Mouse (Mus musculus): ENCODE measurements around the gene Slc17a8.
A peak's percentile ranks its signal among the peaks of the same experiment; 100 is the strongest.

Gene Slc17a8

DNA sequence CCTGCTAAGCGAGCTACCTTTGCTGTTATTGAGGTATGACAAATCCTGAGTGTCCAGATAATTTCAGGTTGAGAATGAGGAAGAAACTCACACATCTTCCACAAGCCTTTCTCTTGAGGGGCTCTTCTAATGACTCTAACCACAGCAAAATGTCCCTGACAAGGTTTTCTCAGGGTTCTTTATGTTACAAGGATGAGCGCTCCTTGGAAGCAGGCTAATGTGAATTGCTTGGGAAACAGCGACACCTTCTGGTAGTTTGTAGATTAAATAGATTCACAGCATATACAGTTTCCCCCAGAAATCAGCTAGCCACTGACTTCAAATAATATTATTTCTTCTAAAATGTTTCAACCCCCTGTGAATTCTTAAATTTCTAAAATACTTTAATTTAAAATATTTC is 9.0 kb upstream of the Slc17a8 start:
- DNase-seq (ENCODE audit: low read depth, low spot score): peak; percentile 72
- no peaks in the 10 kb centered on the region for H3K27me3 ChIP-seq (ENCODE audit: control insufficient read depth, insufficient read depth, low read length, poor library complexity, severe bottlenecking)
- no peaks in the 10 kb centered on the region for H3K36me3 ChIP-seq (ENCODE audit: control insufficient read depth, insufficient read depth, low read length, poor library complexity, severe bottlenecking)

- H3K27me3 ChIP-seq (ENCODE audit: control insufficient read depth, insufficient read depth, low read length, poor library complexity, severe bottlenecking): no peaks in the 10 kb centered on the region
- DNase-seq (ENCODE audit: low read depth, low spot score): no peak
Observed at GRCm38 (mm10) chr10:89626714-89627113, 5.7 kb upstream of the Slc17a8 start.

GRCm38 (mm10) chr10:89624196-89624595 is 3.1 kb upstream of the Slc17a8 start:
- Histone ChIP-seq H3K27me3 (ENCODE audit: control insufficient read depth, insufficient read depth, low read length, poor library complexity, severe bottlenecking) (no peaks in the 10 kb centered on the region), H3K36me3 (ENCODE audit: control insufficient read depth, insufficient read depth, low read length, poor library complexity, severe bottlenecking) (no peaks in the 10 kb centered on the region)
- no peak for DNase-seq (ENCODE audit: low read depth, low spot score)

More at GRCm38 (mm10) chr10:89626714-89627113, 5.7 kb upstream of the Slc17a8 start:
- H3K36me3 ChIP-seq (ENCODE audit: control insufficient read depth, insufficient read depth, low read length, poor library complexity, severe bottlenecking): no peaks in the 10 kb centered on the region

DNA sequence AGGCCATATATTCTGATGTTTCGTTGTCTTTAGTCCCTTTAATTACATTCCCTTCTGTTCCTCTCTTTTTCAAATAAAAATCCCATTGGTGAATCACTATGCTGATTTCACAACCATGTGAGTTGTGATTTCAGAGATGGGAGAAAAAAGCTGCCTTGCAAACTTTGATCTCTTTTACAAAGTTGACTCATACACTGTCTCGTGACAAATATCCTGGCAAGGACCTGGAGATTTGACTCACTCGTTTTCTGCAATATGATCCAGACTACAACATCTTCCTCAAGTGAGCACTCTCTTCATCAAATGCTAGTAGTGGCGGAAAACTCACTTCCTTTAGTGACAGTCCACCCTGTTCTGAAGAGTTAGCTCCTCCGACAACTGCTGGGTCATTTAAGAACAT is 21.7 kb downstream of the Slc17a8 start:
- no peaks in the 10 kb centered on the region for H3K36me3 ChIP-seq (ENCODE audit: control insufficient read depth, insufficient read depth, low read length, poor library complexity, severe bottlenecking)
- no peaks in the 10 kb centered on the region for H3K27me3 ChIP-seq (ENCODE audit: control insufficient read depth, insufficient read depth, low read length, poor library complexity, severe bottlenecking)
- no peak for DNase-seq (ENCODE audit: low read depth, low spot score)

DNA sequence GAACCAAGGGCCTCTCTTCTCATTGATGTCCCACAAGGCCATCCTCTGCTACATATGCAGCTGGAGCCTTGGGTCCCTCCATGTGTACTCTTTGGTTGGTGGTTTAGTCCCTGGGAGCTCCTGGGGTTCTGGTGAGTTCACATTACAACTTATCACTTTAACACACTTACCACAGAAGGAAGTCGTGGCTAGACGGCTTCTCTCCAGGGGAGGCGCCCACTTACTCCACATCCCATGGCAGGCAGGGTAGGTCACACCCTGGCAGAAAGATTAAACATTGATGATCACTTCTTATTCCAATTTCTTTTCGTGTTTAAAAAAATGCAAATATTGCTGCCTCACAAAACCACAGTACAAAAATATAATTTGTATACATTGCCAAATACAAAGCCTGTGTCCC is 23.8 kb downstream of the Slc17a8 start:
- Histone ChIP-seq H3K36me3 (ENCODE audit: control insufficient read depth, insufficient read depth, low read length, poor library complexity, severe bottlenecking) (no peaks in the 10 kb centered on the region), H3K27me3 (ENCODE audit: control insufficient read depth, insufficient read depth, low read length, poor library complexity, severe bottlenecking) (no peaks in the 10 kb centered on the region)
- no peak for DNase-seq (ENCODE audit: low read depth, low spot score)

- H3K36me3 ChIP-seq (ENCODE audit: control insufficient read depth, insufficient read depth, low read length, poor library complexity, severe bottlenecking): no peaks in the 10 kb centered on the region
- no peak for DNase-seq (ENCODE audit: low read depth, low spot score)
- H3K27me3 ChIP-seq (ENCODE audit: control insufficient read depth, insufficient read depth, low read length, poor library complexity, severe bottlenecking): no peaks in the 10 kb centered on the region
Observed at GRCm38 (mm10) chr10:89595935-89596334, 25.1 kb downstream of the Slc17a8 start.

DNA sequence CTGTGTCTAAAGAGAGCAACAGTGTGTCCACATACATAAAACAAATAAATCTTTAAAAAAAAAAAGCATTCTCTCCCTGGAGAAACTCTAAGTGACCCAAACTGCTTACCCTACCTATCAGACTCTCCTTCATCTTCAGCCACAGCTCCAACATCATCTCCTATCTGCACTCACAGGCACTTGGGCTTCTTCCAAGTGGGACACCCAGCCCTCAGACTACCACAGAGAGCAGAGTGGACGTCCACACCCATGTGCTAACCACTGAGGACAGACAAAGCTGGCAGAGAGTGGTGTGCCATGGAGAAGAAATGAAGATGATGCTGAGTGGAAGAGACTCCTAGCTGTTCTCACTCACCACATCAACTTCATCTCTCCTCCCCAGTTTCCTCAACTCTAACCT is 25.5 kb downstream of the Slc17a8 start:
- no peak for DNase-seq (ENCODE audit: low read depth, low spot score)
- no peaks in the 10 kb centered on the region for H3K27me3 ChIP-seq (ENCODE audit: control insufficient read depth, insufficient read depth, low read length, poor library complexity, severe bottlenecking)
- no peaks in the 10 kb centered on the region for H3K36me3 ChIP-seq (ENCODE audit: control insufficient read depth, insufficient read depth, low read length, poor library complexity, severe bottlenecking)

DNA sequence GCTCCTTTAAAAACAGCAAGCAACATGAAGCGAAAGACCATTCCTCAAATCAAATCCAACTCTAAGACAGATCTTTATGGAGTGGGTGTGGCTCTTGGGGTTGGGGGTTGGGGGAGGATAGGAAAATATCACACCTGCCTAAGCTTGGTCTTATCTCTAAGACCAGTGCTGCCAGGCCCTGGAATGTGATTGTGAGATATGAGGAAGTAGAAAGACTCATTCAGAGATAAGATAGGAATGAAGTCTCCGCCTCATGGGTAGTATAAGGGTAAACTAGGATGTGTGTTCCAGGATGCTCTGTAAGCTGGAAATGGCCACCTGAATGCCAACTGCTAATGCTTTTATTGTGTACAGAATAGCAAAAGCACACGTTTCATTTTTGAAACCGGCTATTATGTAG is 26.7 kb downstream of the Slc17a8 start:
- H3K27me3 ChIP-seq (ENCODE audit: control insufficient read depth, insufficient read depth, low read length, poor library complexity, severe bottlenecking): no peaks in the 10 kb centered on the region
- H3K36me3 ChIP-seq (ENCODE audit: control insufficient read depth, insufficient read depth, low read length, poor library complexity, severe bottlenecking): no peaks in the 10 kb centered on the region
- no peak for DNase-seq (ENCODE audit: low read depth, low spot score)

- no peak for DNase-seq (ENCODE audit: low read depth, low spot score)
Observed at GRCm38 (mm10) chr10:89592797-89593196, 28.3 kb downstream of the Slc17a8 start.

DNA sequence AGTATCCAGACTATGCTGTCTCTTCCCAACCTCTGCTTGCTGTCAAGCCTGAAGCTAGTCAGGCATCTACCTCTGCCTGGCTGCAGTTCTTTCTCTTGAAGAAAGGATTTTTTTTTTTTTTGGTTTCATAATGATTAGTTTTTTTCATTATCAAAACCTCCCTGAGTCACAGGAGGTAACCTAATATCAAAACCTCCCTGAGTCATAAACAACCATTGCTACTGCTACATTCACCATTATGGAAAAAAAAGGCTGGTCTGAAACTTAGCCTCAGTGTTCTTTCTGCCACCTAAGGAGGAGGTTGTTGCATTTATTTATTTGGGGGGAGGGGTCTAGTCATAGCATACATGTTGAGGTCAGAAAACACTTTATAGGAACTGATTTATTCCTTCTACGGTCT is 31.2 kb downstream of the Slc17a8 start:
- Histone ChIP-seq H3K27me3 (ENCODE audit: control insufficient read depth, insufficient read depth, low read length, poor library complexity, severe bottlenecking) (no peaks in the 10 kb centered on the region), H3K36me3 (ENCODE audit: control insufficient read depth, insufficient read depth, low read length, poor library complexity, severe bottlenecking) (no peaks in the 10 kb centered on the region)
- DNase-seq (ENCODE audit: low read depth, low spot score): no peak

More at GRCm38 (mm10) chr10:89592797-89593196, 28.3 kb downstream of the Slc17a8 start:
- Histone ChIP-seq H3K36me3 (ENCODE audit: control insufficient read depth, insufficient read depth, low read length, poor library complexity, severe bottlenecking) (no peaks in the 10 kb centered on the region), H3K27me3 (ENCODE audit: control insufficient read depth, insufficient read depth, low read length, poor library complexity, severe bottlenecking) (no peaks in the 10 kb centered on the region)

- H3K36me3 ChIP-seq (ENCODE audit: control insufficient read depth, insufficient read depth, low read length, poor library complexity, severe bottlenecking): no peaks in the 10 kb centered on the region
- DNase-seq (ENCODE audit: low read depth, low spot score): no peak
- H3K27me3 ChIP-seq (ENCODE audit: control insufficient read depth, insufficient read depth, low read length, poor library complexity, severe bottlenecking): no peaks in the 10 kb centered on the region
Observed at GRCm38 (mm10) chr10:89588708-89589107, 32.3 kb downstream of the Slc17a8 start.

DNA sequence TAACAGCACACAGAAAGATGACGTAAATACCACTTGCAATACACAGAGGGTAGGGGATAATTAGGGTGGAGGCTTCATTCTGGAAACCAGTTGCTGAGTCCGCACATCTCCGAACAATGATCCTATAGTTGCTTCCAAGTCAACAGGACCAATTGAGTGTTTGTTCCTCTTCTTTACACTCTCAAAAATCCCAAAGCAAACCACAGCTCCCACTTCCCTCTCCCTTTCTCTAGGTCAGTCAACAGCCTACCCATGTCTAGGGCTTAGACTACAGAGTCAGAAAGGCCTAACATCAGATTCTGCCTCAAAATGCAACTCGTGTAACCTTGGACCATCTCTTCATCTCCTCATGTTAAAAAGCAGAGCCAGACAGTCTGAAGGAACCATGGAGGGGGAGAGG is 36.3 kb downstream of the Slc17a8 start:
- H3K27me3 ChIP-seq (ENCODE audit: control insufficient read depth, insufficient read depth, low read length, poor library complexity, severe bottlenecking): no peaks in the 10 kb centered on the region
- DNase-seq (ENCODE audit: low read depth, low spot score): no peak
- no peaks in the 10 kb centered on the region for H3K36me3 ChIP-seq (ENCODE audit: control insufficient read depth, insufficient read depth, low read length, poor library complexity, severe bottlenecking)

DNA sequence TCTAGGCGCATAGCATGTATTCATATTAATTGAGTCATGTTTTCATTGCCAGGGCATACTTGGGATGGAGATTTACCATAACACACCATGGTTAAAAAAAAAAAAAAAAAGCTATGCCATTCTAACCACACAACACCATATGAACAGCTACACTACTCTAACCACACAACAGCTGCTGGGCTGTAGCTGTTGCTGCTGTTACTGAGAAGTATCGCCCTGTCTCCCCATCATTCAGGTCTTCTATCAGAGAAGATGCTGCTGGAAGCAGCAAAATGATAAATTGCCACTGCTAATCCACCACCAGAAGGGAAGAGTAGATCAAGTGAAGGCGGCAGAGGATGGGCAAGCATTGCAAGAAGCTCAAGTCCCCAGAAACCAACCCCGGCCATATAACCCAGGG is 42.3 kb downstream of the Slc17a8 start:
- DNase-seq (ENCODE audit: low read depth, low spot score): no peak
- Histone ChIP-seq H3K27me3 (ENCODE audit: control insufficient read depth, insufficient read depth, low read length, poor library complexity, severe bottlenecking) (no peaks in the 10 kb centered on the region), H3K36me3 (ENCODE audit: control insufficient read depth, insufficient read depth, low read length, poor library complexity, severe bottlenecking) (no peaks in the 10 kb centered on the region)

DNA sequence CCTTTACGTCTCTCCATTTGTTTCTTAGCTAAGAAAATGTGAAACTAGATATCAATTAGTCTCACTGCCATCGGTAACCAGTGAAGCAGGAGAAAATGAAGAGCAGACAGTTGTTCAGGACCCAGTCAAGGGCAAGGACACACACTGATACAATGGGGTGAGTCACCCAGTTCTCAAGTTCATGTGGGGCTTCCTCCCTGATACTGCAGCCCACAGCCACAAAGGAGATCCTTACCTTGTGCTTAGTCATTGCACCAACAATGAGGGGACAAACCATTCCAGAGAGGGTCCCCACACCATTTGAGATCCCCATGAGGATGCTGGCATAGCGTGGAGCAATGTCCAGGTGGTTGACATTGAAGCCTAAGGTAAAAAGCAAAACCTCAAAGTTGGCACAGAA is 43.4 kb downstream of the Slc17a8 start:
- no peaks in the 10 kb centered on the region for H3K27me3 ChIP-seq (ENCODE audit: control insufficient read depth, insufficient read depth, low read length, poor library complexity, severe bottlenecking)
- H3K36me3 ChIP-seq (ENCODE audit: control insufficient read depth, insufficient read depth, low read length, poor library complexity, severe bottlenecking): no peaks in the 10 kb centered on the region
- no peak for DNase-seq (ENCODE audit: low read depth, low spot score)

DNA sequence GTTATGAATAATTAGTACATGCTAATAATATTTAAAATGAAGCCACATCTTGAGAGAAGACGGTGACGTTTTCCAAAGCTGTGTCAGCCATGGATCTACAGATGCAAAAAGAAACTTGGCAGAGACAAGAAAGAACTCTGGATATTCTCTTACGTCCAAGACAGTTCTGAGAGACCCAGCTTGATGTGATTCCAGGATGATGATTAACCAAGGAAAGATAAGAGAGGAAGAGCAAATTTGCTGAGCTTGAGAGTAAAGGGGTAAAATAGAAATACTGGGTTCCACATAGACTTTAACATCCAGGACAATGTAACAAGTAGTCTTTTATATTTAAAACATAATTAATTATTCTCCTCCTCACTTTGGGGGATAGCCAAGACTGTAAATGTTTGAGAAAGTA is 47.6 kb downstream of the Slc17a8 start:
- Histone ChIP-seq H3K36me3 (ENCODE audit: control insufficient read depth, insufficient read depth, low read length, poor library complexity, severe bottlenecking) (no peaks in the 10 kb centered on the region), H3K27me3 (ENCODE audit: control insufficient read depth, insufficient read depth, low read length, poor library complexity, severe bottlenecking) (no peaks in the 10 kb centered on the region)
- no peak for DNase-seq (ENCODE audit: low read depth, low spot score)

DNA sequence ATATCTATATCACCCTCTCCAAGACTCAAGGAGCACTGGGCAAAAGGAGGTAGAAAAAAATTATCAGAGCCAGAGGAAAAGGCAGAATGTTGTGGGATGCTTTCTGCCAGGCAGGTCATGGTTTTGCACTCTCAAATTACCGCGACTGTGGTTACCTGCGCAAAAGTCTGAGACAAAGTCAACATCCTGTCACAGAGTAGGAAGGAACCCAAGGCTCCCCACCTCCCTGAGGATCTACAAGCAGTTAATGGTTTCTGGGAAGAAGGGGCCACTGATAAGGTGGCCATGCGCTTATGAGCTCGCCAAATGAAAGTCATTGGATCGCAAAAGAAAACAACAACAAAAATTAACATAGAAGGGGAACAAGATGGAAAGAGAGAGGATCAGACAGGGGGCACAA is 48.1 kb downstream of the Slc17a8 start:
- H3K27me3 ChIP-seq (ENCODE audit: control insufficient read depth, insufficient read depth, low read length, poor library complexity, severe bottlenecking): no peaks in the 10 kb centered on the region
- no peaks in the 10 kb centered on the region for H3K36me3 ChIP-seq (ENCODE audit: control insufficient read depth, insufficient read depth, low read length, poor library complexity, severe bottlenecking)
- no peak for DNase-seq (ENCODE audit: low read depth, low spot score)

Data from splenic B cell, adult 2 months (primary cell).